Mouse (Mus musculus): ENCODE results near the gene Slc10a1.

DNA sequence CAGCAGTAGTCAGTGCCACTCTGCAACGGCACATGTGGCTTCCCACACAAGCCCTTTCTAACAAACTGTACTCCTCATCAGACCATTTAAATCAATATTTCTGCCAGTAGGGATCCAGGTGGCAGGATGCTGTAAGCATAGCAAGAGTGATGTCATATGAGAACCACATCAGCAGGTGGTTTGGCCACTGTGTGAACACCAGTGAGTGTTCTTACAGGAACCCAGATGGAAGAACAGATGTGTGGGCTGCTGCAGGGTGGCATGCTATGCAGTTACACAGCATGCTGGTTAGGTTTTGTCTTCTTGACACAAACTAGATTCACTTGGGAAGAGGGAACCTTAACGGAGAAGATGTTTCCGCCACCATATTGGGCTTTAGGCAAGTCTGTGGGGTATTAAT, 26.6 kb downstream of the Slc10a1 start:
- TF ChIP-seq CTCF (IDR thresholded peaks at IDR 0.05; ENCODE audit: borderline replicate concordance, extremely low read depth, insufficient read depth, insufficient read length) (no peak), POLR2A (IDR thresholded peaks at IDR 0.05; ENCODE audit: borderline replicate concordance, extremely low read depth, insufficient read depth, insufficient read length, poor library complexity, severe bottlenecking) (no peak)

All from brain, embryonic 14.5 days (tissue).